9 mouse cellular contexts compared by ENCODE assay signal in the genomic region with DNA sequence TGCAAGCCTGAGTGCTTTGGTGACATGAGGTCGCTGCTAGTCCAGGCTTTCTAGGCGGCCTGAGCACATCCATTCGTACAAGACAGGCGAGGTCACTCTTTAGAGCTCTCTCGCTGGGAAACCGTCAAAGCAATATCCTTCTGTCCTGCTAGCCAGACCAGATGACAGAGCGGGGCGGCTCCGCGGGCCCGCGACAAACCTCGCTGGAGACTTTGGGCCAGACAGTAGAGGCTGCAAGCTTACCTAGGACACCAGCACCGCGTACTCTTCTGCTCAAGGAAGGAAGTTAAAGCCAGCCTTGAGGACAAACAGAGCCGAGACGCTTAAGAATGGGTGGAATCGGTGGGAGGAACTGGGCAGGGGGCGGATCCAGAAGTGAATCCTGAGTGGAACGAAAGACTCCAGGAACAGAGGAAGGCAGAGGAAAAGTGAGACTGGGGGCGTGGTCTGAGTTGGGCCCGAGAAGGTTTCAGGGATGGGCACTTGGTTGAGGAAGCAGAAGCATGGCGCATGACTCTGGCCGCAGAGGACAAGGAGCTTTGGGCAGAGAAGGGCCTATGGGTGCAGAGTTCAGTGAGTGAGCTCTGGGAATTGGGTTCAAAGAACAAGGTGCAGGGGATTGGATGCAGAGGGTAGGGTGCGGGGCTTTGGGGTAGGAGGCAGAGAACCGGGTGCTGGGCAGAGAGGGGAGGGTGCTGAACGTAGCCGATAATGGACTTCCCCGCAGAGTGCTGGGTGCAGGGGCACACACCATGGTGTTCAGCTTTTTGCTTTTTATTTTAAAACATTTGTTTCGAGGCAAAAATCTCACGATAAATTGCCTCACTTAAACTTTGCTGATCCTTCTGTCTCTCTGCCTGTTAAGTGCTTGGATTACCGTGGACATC. TPM values are rescaled to one million over a fixed set of nuclear protein-coding genes. Genes with fewer than 3 reads are reported as not detected.
A peak's percentile ranks its signal among the peaks of the same experiment; 100 is the strongest.
DNase-seq lines count a peak whose midpoint lies in the region; ATAC-seq and TF ChIP-seq lines count a peak whose summit lies in the region.
"Had no signal": no experiment of that assay in that cellular context is flagged by ENCODE, and none has a peak within 500 bp of the region (broad histone marks: within the 10 kb centered on the region; RNA-seq: fewer than 3 reads in every experiment).

A gene (minus strand): TSS at position 300 of the 887 bp plus-strand sequence.

- H3K4me1 ChIP-seq in embryonic facial prominence, embryonic 12.5 days: peaks cover 3% of the 10 kb centered on the region; the same call in 1 of the 2 replicates
- H3K4me1 ChIP-seq in heart, embryonic 12.5 days (replicated peaks): peaks cover 6% of the 10 kb centered on the region; the same call in 1 of the 2 replicates
- no peaks in the 10 kb centered on the region for H3K4me1 ChIP-seq in kidney, embryonic 14.5 days (ENCODE audit: control insufficient read depth, insufficient read depth, low read length)
- peaks cover 3% of the 10 kb centered on the region; the same call in 1 of the 2 replicates for H3K4me1 ChIP-seq in lung, postnatal 0 days (ENCODE audit: insufficient read depth, low read depth, low read length)

- H3K4me3 ChIP-seq in embryonic facial prominence, embryonic 12.5 days: peak within 1 kb of the TSS; percentile 45
- peak within 1 kb of the TSS; percentile 60 for H3K4me3 ChIP-seq in heart, embryonic 12.5 days
- peak within 1 kb of the TSS; percentile 46 for H3K4me3 ChIP-seq in kidney, embryonic 14.5 days (ENCODE audit: low read length)
- H3K4me3 ChIP-seq in lung, postnatal 0 days (ENCODE audit: low read depth, low read length): peak within 1 kb of the TSS; percentile 37

- H3K4me2 ChIP-seq in embryonic facial prominence, embryonic 12.5 days (replicated peaks): peak within 1 kb of the TSS; percentile 78
- peak within 1 kb of the TSS; percentile 95 for H3K4me2 ChIP-seq in heart, embryonic 12.5 days
- H3K4me2 ChIP-seq in kidney, embryonic 14.5 days (replicated peaks; ENCODE audit: low read depth, low read length): peak within 1 kb of the TSS; percentile 85
- peak within 1 kb of the TSS; percentile 69 for H3K4me2 ChIP-seq in lung, postnatal 0 days (replicated peaks; ENCODE audit: low read depth, low read length)

- H3K9ac ChIP-seq in embryonic facial prominence, embryonic 12.5 days: peak within 1 kb of the TSS; percentile 39
- peak within 1 kb of the TSS; percentile 73 for H3K9ac ChIP-seq in heart, embryonic 12.5 days
- peak within 1 kb of the TSS; percentile 44 for H3K9ac ChIP-seq in kidney, embryonic 14.5 days (ENCODE audit: low read depth, low read length)
- H3K9ac ChIP-seq in lung, postnatal 0 days (replicated peaks; ENCODE audit: low read depth): 0 out of 2 replicates have a peak within 1 kb of the TSS, but pooled peaks have one; percentile 16

- H3K36me3 ChIP-seq in embryonic facial prominence, embryonic 12.5 days: no peaks in the 10 kb centered on the region
- H3K36me3 ChIP-seq in heart, embryonic 12.5 days: no peaks in the 10 kb centered on the region
- H3K36me3 ChIP-seq in kidney, embryonic 14.5 days (ENCODE audit: control insufficient read depth, insufficient read depth, low read length): no peaks in the 10 kb centered on the region
- no peaks in the 10 kb centered on the region for H3K36me3 ChIP-seq in lung, postnatal 0 days (ENCODE audit: insufficient read depth, low read length)

- ATAC-seq in embryonic facial prominence, embryonic 12.5 days (ENCODE audit: insufficient number of reproducible peaks, insufficient read depth, low FRiP score, low TSS enrichment): peak; percentile 87
- ATAC-seq in heart, embryonic 12.5 days (ENCODE audit: insufficient number of reproducible peaks, low FRiP score): peak; percentile 61
- ATAC-seq in kidney, embryonic 14.5 days (ENCODE audit: low FRiP score, low TSS enrichment): peak; percentile 89
- peak; percentile 56 for ATAC-seq in lung, postnatal 0 days
- ATAC-seq in CD4-positive, CD25-positive, alpha-beta regulatory T cell, adult 4 months: no peak
- ATAC-seq: Patski had no signal

- WGBS in embryonic facial prominence, embryonic 12.5 days: 2% methylated on average over 32 of the region's 32 CpGs
- WGBS in heart, embryonic 12.5 days: 2% methylated on average over 32 of the region's 32 CpGs
- WGBS in kidney, embryonic 14.5 days: 4% methylated on average over 32 of the region's 32 CpGs
- WGBS in lung, postnatal 0 days: 2% methylated on average over 32 of the region's 32 CpGs

- peak; percentile 3 to 6 for DNase-seq in right cerebral cortex, adult 2 months (ENCODE audit: low spot score in 2 of 2)
- no peak for DNase-seq in right cerebral cortex, adult 18-20 months
- peak; percentile 49 for DNase-seq in lung, postnatal 0 days (ENCODE audit: low spot score)
- peak; percentile 10 for DNase-seq in ovary, postnatal 10 days (ENCODE audit: low spot score)

- H3K27me3 ChIP-seq in embryonic facial prominence, embryonic 12.5 days: peaks cover 16% of the 10 kb centered on the region
- peaks cover 21% of the 10 kb centered on the region for H3K27me3 ChIP-seq in heart, embryonic 12.5 days (replicated peaks)
- H3K27me3 ChIP-seq in kidney, embryonic 14.5 days (ENCODE audit: control insufficient read depth, insufficient read depth, low read length): no peaks in the 10 kb centered on the region
- no peaks in the 10 kb centered on the region for H3K27me3 ChIP-seq in lung, postnatal 0 days (replicated peaks; ENCODE audit: insufficient read depth, low read length)

- no peak within 1 kb of the TSS for H3K27ac ChIP-seq in embryonic facial prominence, embryonic 12.5 days
- no peak within 1 kb of the TSS for H3K27ac ChIP-seq in heart, embryonic 12.5 days (ENCODE audit: poor library complexity, severe bottlenecking)
- no peak within 1 kb of the TSS for H3K27ac ChIP-seq in kidney, embryonic 14.5 days (ENCODE audit: low read depth, low read length)
- no peak within 1 kb of the TSS for H3K27ac ChIP-seq in lung, postnatal 0 days (ENCODE audit: low read length)

- TF ChIP-seq CTCF in lung, postnatal 0 days (IDR thresholded peaks at IDR 0.05): no peak

- no peaks in the 10 kb centered on the region for H3K9me3 ChIP-seq in embryonic facial prominence, embryonic 12.5 days
- H3K9me3 ChIP-seq in heart, embryonic 12.5 days (replicated peaks): no peaks in the 10 kb centered on the region
- H3K9me3 ChIP-seq in kidney, embryonic 14.5 days (ENCODE audit: control insufficient read depth, low read length): no peaks in the 10 kb centered on the region
- no peaks in the 10 kb centered on the region for H3K9me3 ChIP-seq in lung, postnatal 0 days (ENCODE audit: low read length)

- no peak for TF ChIP-seq EP300 in lung, postnatal 0 days (IDR thresholded peaks at IDR 0.05)

RNA-seq across cellular contexts. Expression of the gene that starts here (rescaled TPM):
- 1.1 and 1.8 TPM in 2 replicates for polyA plus RNA-seq in embryonic facial prominence, embryonic 12.5 days (2016; fragmentation: Nextera tagmentation; extraction: Ambion mirVana)
- 0.36 and 0.47 TPM in 2 replicates for polyA plus RNA-seq in heart, embryonic 12.5 days (2016; fragmentation: Nextera tagmentation; extraction: Ambion mirVana)
- 1.7 and 3.1 TPM in 2 replicates for polyA plus RNA-seq in kidney, embryonic 14.5 days (2014; fragmentation: Nextera tagmentation; extraction: Ambion mirVana)
- 0.23 and 0.46 TPM in 2 replicates for polyA plus RNA-seq in lung, postnatal 0 days (2015; fragmentation: Nextera tagmentation; extraction: Ambion mirVana)
- under 1 TPM in 1 of 2 experiments, not detected in 1; 0.35 TPM for polyA plus RNA-seq in CD4-positive, CD25-positive, alpha-beta regulatory T cell, adult 4 months (2017; shearing (Covaris generic))

Comparison
In these comparisons a context has a peak if more than half of its experiments do, and no peak if none do; other contexts are left out.
1. Peak in ATAC-seq, H3K4me3 ChIP-seq, H3K9ac ChIP-seq and H3K4me2 ChIP-seq in heart, embryonic 12.5 days; RNA of the gene not detected or under 1 TPM.
2. Peak in DNase-seq, ATAC-seq, H3K4me3 ChIP-seq, H3K9ac ChIP-seq and H3K4me2 ChIP-seq in lung, postnatal 0 days; RNA of the gene not detected or under 1 TPM.
3. H3K9ac ChIP-seq: peak in every context shown above with its lines; median percentile 73 in heart, embryonic 12.5 days; 44 in kidney, embryonic 14.5 days; 39 in embryonic facial prominence, embryonic 12.5 days; 16 in lung, postnatal 0 days.